Mouse (Mus musculus): Measurements from ENCODE around the gene Krt84. TPM values are rescaled to one million over a fixed set of nuclear protein-coding genes. Genes with fewer than 3 reads are reported as not detected.

The Krt84 gene
- not detected for polyA plus RNA-seq (2017; shearing (Covaris generic))

GRCm38 (mm10) chr15:101532720-101533119 lies at the start of gene Krt84:
TSS of gene Krt84 (minus strand) at chr15:101532820.

GRCm38 (mm10) chr15:101573796-101574345 lies 41.3 kb upstream of the Krt84 start, which contains the start of gene Krt75:
TSS of gene Krt75 (minus strand) at chr15:101573904.

GRCm38 (mm10) chr15:101562850-101563249 lies 30.2 kb upstream of the Krt84 start, which contains the start of gene Krt90:
TSS of gene Krt90 (minus strand) at chr15:101562950.

GRCm38 (mm10) chr15:101550567-101550966 lies 17.9 kb upstream of the Krt84 start, which contains the start of gene Krt82:
TSS of gene Krt82 (minus strand) at chr15:101550667.

GRCm38 (mm10) chr15:101517161-101517560 lies 15.5 kb downstream of the Krt84 start, which contains the start of gene Gm49425:
TSS of gene Gm49425 (minus strand) at chr15:101517261.

GRCm38 (mm10) chr15:101491431-101491830 lies 41.2 kb downstream of the Krt84 start, which contains the start of gene Krt83:
TSS of gene Krt83 (minus strand) at chr15:101491512.

Other genes with a start within 250 kb of the Krt84 start
- gene Atg101, start 248.5 kb downstream of the Krt84 start, polyA plus RNA-seq (2017; shearing (Covaris generic)): 73.2 TPM
- gene 6030408B16Rik, start 239.6 kb downstream of the Krt84 start, polyA plus RNA-seq (2017; shearing (Covaris generic)): 0.24 TPM
- gene Krt80, start 162.7 kb downstream of the Krt84 start, polyA plus RNA-seq (2017; shearing (Covaris generic)): 0.10 TPM
- gene Krt7, start 121.8 kb downstream of the Krt84 start, polyA plus RNA-seq (2017; shearing (Covaris generic)): not detected
- 0.44 TPM for gene Krt87, start 94.0 kb downstream of the Krt84 start, polyA plus RNA-seq (2017; shearing (Covaris generic))
- not detected for gene Krt88, start 85.1 kb downstream of the Krt84 start, polyA plus RNA-seq (2017; shearing (Covaris generic))
- gene Krt81, start 69.1 kb downstream of the Krt84 start, polyA plus RNA-seq (2017; shearing (Covaris generic)): not detected
- not detected for gene Krt86, start 59.3 kb downstream of the Krt84 start, polyA plus RNA-seq (2017; shearing (Covaris generic))
- 5.7 TPM for gene Krt83, start 41.3 kb downstream of the Krt84 start, polyA plus RNA-seq (2017; shearing (Covaris generic))
- gene Gm49425, start 15.6 kb downstream of the Krt84 start, polyA plus RNA-seq (2017; shearing (Covaris generic)): not detected
- gene Krt82, start 17.8 kb upstream of the Krt84 start, polyA plus RNA-seq (2017; shearing (Covaris generic)): not detected
- not detected for gene Krt90, start 30.1 kb upstream of the Krt84 start, polyA plus RNA-seq (2017; shearing (Covaris generic))
- gene Krt75, start 41.1 kb upstream of the Krt84 start, polyA plus RNA-seq (2017; shearing (Covaris generic)): not detected
- not detected for gene Gm5414, start 95.4 kb upstream of the Krt84 start, polyA plus RNA-seq (2017; shearing (Covaris generic))
- gene Gm5478, start 114.6 kb upstream of the Krt84 start, polyA plus RNA-seq (2017; shearing (Covaris generic)): not detected
- gene Krt6b, start 147.5 kb upstream of the Krt84 start, polyA plus RNA-seq (2017; shearing (Covaris generic)): not detected
- gene Krt6a, start 161.5 kb upstream of the Krt84 start, polyA plus RNA-seq (2017; shearing (Covaris generic)): not detected
- not detected for gene Krt5, start 180.1 kb upstream of the Krt84 start, polyA plus RNA-seq (2017; shearing (Covaris generic))
- gene Krt71, start 210.3 kb upstream of the Krt84 start, polyA plus RNA-seq (2017; shearing (Covaris generic)): not detected

All from activated CD4-positive, CD25-positive, alpha-beta regulatory T cell, adult 9 weeks (primary cell).